Mouse (Mus musculus) thymus, postnatal 0 days (tissue): ENCODE measurements around the gene Gstm4. TPM values are rescaled to one million over a fixed set of nuclear protein-coding genes. Genes with fewer than 3 reads are reported as not detected.
"Not testable (repeated sequence)": the region's sequence is repeated elsewhere in the genome, so short reads cannot be mapped to it uniquely, and the experiment has no call there.

Source experiments
- DNase-seq: peaks from one replicate; pipeline ENCODE4 v3.0.0-alpha.2; 2015; ENCODE audit warnings: low spot score
- polyA plus RNA-seq: library from polyadenylated mRNA; unstranded; fragments of >200 nt; fragmentation: Nextera tagmentation; extraction: Ambion mirVana; gene quantifications from 2 replicates; pipeline ENCODE4 v1.2.1, GENCODE M21; 2015

Gene Gstm4
- polyA plus RNA-seq, 1 experiment from 2014 or later: 11.6 TPM

- DNase-seq: peak; percentile 74
Observed at GRCm38 (mm10) chr3:108070295-108071293, 25.9 kb upstream of the Gstm4 start.

GRCm38 (mm10) chr3:108069231-108069870 is 24.7 kb upstream of the Gstm4 start:
- no peak for DNase-seq

- DNase-seq: no peak
Observed at GRCm38 (mm10) chr3:108068826-108069225, 24.1 kb upstream of the Gstm4 start.

- DNase-seq: no peak
Observed at GRCm38 (mm10) chr3:108067370-108067934, 22.8 kb upstream of the Gstm4 start.

GRCm38 (mm10) chr3:108065551-108065950 is 20.9 kb upstream of the Gstm4 start:
- no peak for DNase-seq

GRCm38 (mm10) chr3:108064672-108065071 is 20.0 kb upstream of the Gstm4 start:
- no peak for DNase-seq

- no peak for DNase-seq
Observed at GRCm38 (mm10) chr3:108062648-108063047, 18.0 kb upstream of the Gstm4 start.

- peak; percentile 78 for DNase-seq
Observed at GRCm38 (mm10) chr3:108061420-108061819, 16.7 kb upstream of the Gstm4 start.

- no peak for DNase-seq
Observed at GRCm38 (mm10) chr3:108050493-108050892, 5.8 kb upstream of the Gstm4 start.

GRCm38 (mm10) chr3:108048306-108048705 is 3.6 kb upstream of the Gstm4 start:
- DNase-seq: no peak

- DNase-seq: no peak
Observed at GRCm38 (mm10) chr3:108046944-108047655, 2.4 kb upstream of the Gstm4 start.

GRCm38 (mm10) chr3:108033156-108033555 is 11.5 kb downstream of the Gstm4 start:
- no peak for DNase-seq

GRCm38 (mm10) chr3:108032113-108032512 is 12.6 kb downstream of the Gstm4 start:
- no peak for DNase-seq

- no peak for DNase-seq
Observed at GRCm38 (mm10) chr3:108028641-108029365, 15.9 kb downstream of the Gstm4 start.

- DNase-seq: no peak
Observed at GRCm38 (mm10) chr3:108026597-108026996, 18.1 kb downstream of the Gstm4 start.

GRCm38 (mm10) chr3:108026049-108026448 is 18.6 kb downstream of the Gstm4 start:
- DNase-seq: no peak

- no peak for DNase-seq
Observed at GRCm38 (mm10) chr3:108025318-108025717, 19.4 kb downstream of the Gstm4 start.

GRCm38 (mm10) chr3:108022650-108023049 is 22.0 kb downstream of the Gstm4 start:
- DNase-seq: no peak

- not testable (repeated sequence) for DNase-seq
Observed at GRCm38 (mm10) chr3:108020351-108021022, 24.2 kb downstream of the Gstm4 start.

- not testable (repeated sequence) for DNase-seq
Observed at GRCm38 (mm10) chr3:108019226-108019625, 25.5 kb downstream of the Gstm4 start.
